Mouse (Mus musculus): ENCODE results near the gene D630039A03Rik. TPM values are rescaled to one million over a fixed set of nuclear protein-coding genes. Genes with fewer than 3 reads are reported as not detected.
A peak's percentile ranks its signal among the peaks of the same experiment; 100 is the strongest.
"Not testable (repeated sequence)": the region's sequence is repeated elsewhere in the genome, so short reads cannot be mapped to it uniquely, and the experiment has no call there.

Gene D630039A03Rik
- polyA plus RNA-seq, 1 experiment from 2014 or later, result 3.5 TPM

GRCm38 (mm10) chr4:57901210-57901609 lies 14.9 kb downstream of the D630039A03Rik start:
- Histone ChIP-seq H3K4me2 (ENCODE audit: low read depth, low read length) (no peak overlapping the region), H3K27ac (ENCODE audit: low read length) (no peak overlapping the region), H3K9ac (ENCODE audit: low read length) (no peak overlapping the region), H3K9me3 (ENCODE audit: control insufficient read depth, low read length) (no peaks in the 10 kb centered on the region), H3K4me3 (ENCODE audit: low read length) (no peak overlapping the region), H3K36me3 (ENCODE audit: control insufficient read depth, insufficient read depth, low read length) (0 out of 2 replicates have a peak, but pooled peaks cover 5% of the 10 kb centered on the region), H3K27me3 (ENCODE audit: control insufficient read depth, insufficient read depth, low read depth, low read length) (no peaks in the 10 kb centered on the region), H3K4me1 (replicated peaks; ENCODE audit: control insufficient read depth, insufficient read depth, low read length) (peaks cover 5% of the 10 kb centered on the region; the same call in 1 of the 2 replicates)
- peak; percentile 42; the same call in 1 of the 2 replicates for ATAC-seq (ENCODE audit: low read depth)
- WGBS, result 7% methylated on average over 4 of the region's 4 CpGs

- Histone ChIP-seq H3K9me3 (ENCODE audit: control insufficient read depth, low read length) (no peaks in the 10 kb centered on the region), H3K36me3 (ENCODE audit: control insufficient read depth, insufficient read depth, low read length) (peaks cover 12% of the 10 kb centered on the region; the same call in 1 of the 2 replicates), H3K27me3 (ENCODE audit: control insufficient read depth, insufficient read depth, low read depth, low read length) (no peaks in the 10 kb centered on the region)
Observed at GRCm38 (mm10) chr4:57896631-57897030, 19.5 kb downstream of the D630039A03Rik start.

GRCm38 (mm10) chr4:57895902-57896301 lies 20.2 kb downstream of the D630039A03Rik start:
- ATAC-seq (ENCODE audit: low read depth), result no peak
- Histone ChIP-seq H3K9me3 (ENCODE audit: control insufficient read depth, low read length) (no peaks in the 10 kb centered on the region), H3K4me3 (ENCODE audit: low read length) (no peak overlapping the region), H3K27me3 (ENCODE audit: control insufficient read depth, insufficient read depth, low read depth, low read length) (no peaks in the 10 kb centered on the region), H3K36me3 (ENCODE audit: control insufficient read depth, insufficient read depth, low read length) (peaks cover 12% of the 10 kb centered on the region; the same call in 1 of the 2 replicates), H3K27ac (ENCODE audit: low read length) (no peak overlapping the region), H3K9ac (ENCODE audit: low read length) (no peak overlapping the region), H3K4me2 (ENCODE audit: low read depth, low read length) (no peak overlapping the region), H3K4me1 (replicated peaks; ENCODE audit: control insufficient read depth, insufficient read depth, low read length) (no peaks in the 10 kb centered on the region)
- 54% methylated on average over 6 of the region's 6 CpGs for WGBS

More at GRCm38 (mm10) chr4:57896631-57897030, 19.5 kb downstream of the D630039A03Rik start:
- ATAC-seq (ENCODE audit: low read depth), result no peak
- H3K4me2 ChIP-seq (ENCODE audit: low read depth, low read length), result no peak overlapping the region
- H3K27ac ChIP-seq (ENCODE audit: low read length), result no peak overlapping the region
- 76% methylated on average over 3 of the region's 3 CpGs for WGBS
- H3K9ac ChIP-seq (ENCODE audit: low read length), result no peak overlapping the region
- H3K4me3 ChIP-seq (ENCODE audit: low read length), result no peak overlapping the region
- H3K4me1 ChIP-seq (replicated peaks; ENCODE audit: control insufficient read depth, insufficient read depth, low read length), result no peaks in the 10 kb centered on the region

GRCm38 (mm10) chr4:57895140-57895539 lies 21.0 kb downstream of the D630039A03Rik start:
- H3K27ac ChIP-seq (ENCODE audit: low read length), result no peak overlapping the region
- H3K4me1 ChIP-seq (replicated peaks; ENCODE audit: control insufficient read depth, insufficient read depth, low read length), result no peaks in the 10 kb centered on the region
- 46% methylated on average over 5 of the region's 5 CpGs for WGBS
- H3K9ac ChIP-seq (ENCODE audit: low read length), result no peak overlapping the region
- no peak overlapping the region for H3K4me3 ChIP-seq (ENCODE audit: low read length)
- H3K27me3 ChIP-seq (ENCODE audit: control insufficient read depth, insufficient read depth, low read depth, low read length), result no peaks in the 10 kb centered on the region
- H3K9me3 ChIP-seq (ENCODE audit: control insufficient read depth, low read length), result no peaks in the 10 kb centered on the region
- peaks cover 12% of the 10 kb centered on the region; the same call in 1 of the 2 replicates for H3K36me3 ChIP-seq (ENCODE audit: control insufficient read depth, insufficient read depth, low read length)
- ATAC-seq (ENCODE audit: low read depth), result no peak
- H3K4me2 ChIP-seq (ENCODE audit: low read depth, low read length), result no peak overlapping the region

GRCm38 (mm10) chr4:57892001-57892586 lies 24.0 kb downstream of the D630039A03Rik start:
- no peak for ATAC-seq (ENCODE audit: low read depth)
- no peak overlapping the region for H3K4me3 ChIP-seq (ENCODE audit: low read length)
- no peak overlapping the region for H3K27ac ChIP-seq (ENCODE audit: low read length)
- H3K9ac ChIP-seq (ENCODE audit: low read length), result no peak overlapping the region
- 80% methylated on average over 10 of the region's 10 CpGs for WGBS
- no peak overlapping the region for H3K4me2 ChIP-seq (ENCODE audit: low read depth, low read length)
- H3K36me3 ChIP-seq (ENCODE audit: control insufficient read depth, insufficient read depth, low read length), result peaks cover 9% of the 10 kb centered on the region; the same call in 1 of the 2 replicates
- H3K9me3 ChIP-seq (ENCODE audit: control insufficient read depth, low read length), result no peaks in the 10 kb centered on the region
- no peaks in the 10 kb centered on the region for H3K4me1 ChIP-seq (replicated peaks; ENCODE audit: control insufficient read depth, insufficient read depth, low read length)
- no peaks in the 10 kb centered on the region for H3K27me3 ChIP-seq (ENCODE audit: control insufficient read depth, insufficient read depth, low read depth, low read length)

- Histone ChIP-seq H3K27me3 (ENCODE audit: control insufficient read depth, insufficient read depth, low read depth, low read length) (no peaks in the 10 kb centered on the region), H3K4me3 (ENCODE audit: low read length) (no peak overlapping the region), H3K9me3 (ENCODE audit: control insufficient read depth, low read length) (no peaks in the 10 kb centered on the region), H3K9ac (ENCODE audit: low read length) (no peak overlapping the region), H3K36me3 (ENCODE audit: control insufficient read depth, insufficient read depth, low read length) (peaks cover 7% of the 10 kb centered on the region; the same call in 1 of the 2 replicates), H3K27ac (ENCODE audit: low read length) (no peak overlapping the region), H3K4me1 (replicated peaks; ENCODE audit: control insufficient read depth, insufficient read depth, low read length) (peaks cover 8% of the 10 kb centered on the region), H3K4me2 (ENCODE audit: low read depth, low read length) (no peak overlapping the region)
- ATAC-seq (ENCODE audit: low read depth), result no peak
- 87% methylated on average over 8 of the region's 8 CpGs for WGBS
Observed at GRCm38 (mm10) chr4:57889773-57890172, 26.3 kb downstream of the D630039A03Rik start.

- H3K9ac ChIP-seq (ENCODE audit: low read length); H3K4me2 ChIP-seq (ENCODE audit: low read depth, low read length); H3K27ac ChIP-seq (ENCODE audit: low read length); H3K27me3 ChIP-seq (ENCODE audit: control insufficient read depth, insufficient read depth, low read depth, low read length); H3K9me3 ChIP-seq (ENCODE audit: control insufficient read depth, low read length); ATAC-seq (ENCODE audit: low read depth); H3K36me3 ChIP-seq (ENCODE audit: control insufficient read depth, insufficient read depth, low read length); H3K4me3 ChIP-seq (ENCODE audit: low read length): not testable (repeated sequence)
- WGBS, result 90% methylated on average over 1 of the region's 1 CpGs
- H3K4me1 ChIP-seq (replicated peaks; ENCODE audit: control insufficient read depth, insufficient read depth, low read length), result peaks cover 10% of the 10 kb centered on the region
Observed at GRCm38 (mm10) chr4:57888978-57889377, 27.1 kb downstream of the D630039A03Rik start.

GRCm38 (mm10) chr4:57888246-57888645 lies 27.9 kb downstream of the D630039A03Rik start:
- H3K27me3 ChIP-seq (ENCODE audit: control insufficient read depth, insufficient read depth, low read depth, low read length), result no peaks in the 10 kb centered on the region
- ATAC-seq (ENCODE audit: low read depth), result no peak
- H3K4me1 ChIP-seq (replicated peaks; ENCODE audit: control insufficient read depth, insufficient read depth, low read length), result peaks cover 14% of the 10 kb centered on the region
- no peaks in the 10 kb centered on the region for H3K9me3 ChIP-seq (ENCODE audit: control insufficient read depth, low read length)
- no peak overlapping the region for H3K27ac ChIP-seq (ENCODE audit: low read length)
- H3K9ac ChIP-seq (ENCODE audit: low read length), result no peak overlapping the region
- peaks cover 6% of the 10 kb centered on the region; the same call in 1 of the 2 replicates for H3K36me3 ChIP-seq (ENCODE audit: control insufficient read depth, insufficient read depth, low read length)
- H3K4me3 ChIP-seq (ENCODE audit: low read length), result no peak overlapping the region
- no peak overlapping the region for H3K4me2 ChIP-seq (ENCODE audit: low read depth, low read length)
- WGBS, result 87% methylated on average over 2 of the region's 2 CpGs

GRCm38 (mm10) chr4:57886888-57887230 lies 29.2 kb downstream of the D630039A03Rik start:
- ATAC-seq (ENCODE audit: low read depth), result no peak
- 86% methylated on average over 3 of the region's 3 CpGs for WGBS

More at GRCm38 (mm10) chr4:57886888-57887230, 29.2 kb downstream of the D630039A03Rik start:
- Histone ChIP-seq H3K27ac (ENCODE audit: low read length) (no peak overlapping the region), H3K9me3 (ENCODE audit: control insufficient read depth, low read length) (no peaks in the 10 kb centered on the region), H3K27me3 (ENCODE audit: control insufficient read depth, insufficient read depth, low read depth, low read length) (no peaks in the 10 kb centered on the region), H3K9ac (ENCODE audit: low read length) (no peak overlapping the region), H3K4me1 (replicated peaks; ENCODE audit: control insufficient read depth, insufficient read depth, low read length) (peaks cover 14% of the 10 kb centered on the region), H3K36me3 (ENCODE audit: control insufficient read depth, insufficient read depth, low read length) (no peaks in the 10 kb centered on the region), H3K4me3 (ENCODE audit: low read length) (no peak overlapping the region), H3K4me2 (ENCODE audit: low read depth, low read length) (no peak overlapping the region)

Measured in lung, embryonic 16.5 days (tissue).